Mouse (Mus musculus): ENCODE data around the gene Sytl2. TPM values are rescaled to one million over a fixed set of nuclear protein-coding genes. Genes with fewer than 3 reads are reported as not detected.

Gene Sytl2
- polyA plus RNA-seq, 1 experiment from 2014 or later, result 29.7 TPM

DNA sequence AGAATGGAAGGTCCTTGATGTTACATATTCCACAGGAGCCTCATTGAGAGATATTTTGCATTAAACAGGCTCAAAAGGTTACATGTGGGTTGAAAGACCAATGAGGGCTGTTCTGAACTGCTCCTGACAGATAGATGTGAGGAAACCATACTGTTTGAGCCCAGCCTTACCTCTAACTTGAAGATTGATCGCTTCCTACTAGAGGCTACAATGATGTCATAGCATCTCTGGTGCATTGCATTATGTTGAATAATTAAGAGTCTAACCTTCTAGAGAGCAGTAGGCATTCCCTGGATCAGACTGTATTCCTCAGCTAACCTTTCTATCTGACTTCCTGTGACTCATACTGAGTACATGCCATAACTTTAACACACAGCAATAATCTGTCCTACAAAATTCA, 17.4 kb downstream of the Sytl2 start:
- Histone ChIP-seq H3K27ac (replicated peaks; ENCODE audit: low read depth, low read length) (no peak overlapping the region), H3K27me3 (replicated peaks; ENCODE audit: control insufficient read depth, insufficient read depth, low read length) (no peaks in the 10 kb centered on the region), H3K36me3 (ENCODE audit: control insufficient read depth, insufficient read depth, low read length) (no peaks in the 10 kb centered on the region), H3K4me3 (ENCODE audit: low read depth, low read length) (no peak overlapping the region), H3K9ac (ENCODE audit: low read depth, low read length) (no peak overlapping the region), H3K4me2 (ENCODE audit: low read depth, low read length) (no peak overlapping the region), H3K9me3 (ENCODE audit: control insufficient read depth, low read length) (no peaks in the 10 kb centered on the region), H3K4me1 (ENCODE audit: control insufficient read depth, insufficient read depth, low read length) (no peaks in the 10 kb centered on the region)
- ATAC-seq (ENCODE audit: low read depth), result no peak
- 76% methylated on average over 1 of the region's 1 CpGs for WGBS
- no peak for DNase-seq (ENCODE audit: low spot score)

DNA sequence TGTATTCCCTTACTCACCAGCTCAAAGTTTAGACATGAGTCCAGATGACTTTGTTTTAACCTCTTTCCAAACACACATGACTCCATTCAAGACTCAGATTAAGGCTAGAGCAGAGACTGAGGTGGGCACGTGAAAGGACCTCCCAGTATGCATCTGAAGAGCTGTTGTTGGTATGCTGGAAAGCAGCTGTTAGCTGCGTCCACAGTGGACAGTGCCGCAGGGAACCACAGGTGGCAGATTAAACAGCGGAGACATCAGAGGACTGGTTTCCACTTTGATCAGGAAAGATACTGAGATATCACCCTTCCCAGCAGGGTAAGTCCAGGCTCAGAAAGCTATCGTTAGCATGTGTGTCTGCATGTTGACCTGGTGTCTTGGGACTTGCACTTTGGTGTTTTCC, 18.1 kb downstream of the Sytl2 start:
- WGBS, result 61% methylated on average over 5 of the region's 5 CpGs
- DNase-seq (ENCODE audit: low spot score) (no peak), ATAC-seq (ENCODE audit: low read depth) (no peak)
- Histone ChIP-seq H3K9ac (ENCODE audit: low read depth, low read length) (no peak overlapping the region), H3K4me2 (ENCODE audit: low read depth, low read length) (no peak overlapping the region), H3K36me3 (ENCODE audit: control insufficient read depth, insufficient read depth, low read length) (no peaks in the 10 kb centered on the region), H3K27ac (replicated peaks; ENCODE audit: low read depth, low read length) (no peak overlapping the region), H3K4me3 (ENCODE audit: low read depth, low read length) (no peak overlapping the region), H3K9me3 (ENCODE audit: control insufficient read depth, low read length) (no peaks in the 10 kb centered on the region), H3K4me1 (ENCODE audit: control insufficient read depth, insufficient read depth, low read length) (no peaks in the 10 kb centered on the region), H3K27me3 (replicated peaks; ENCODE audit: control insufficient read depth, insufficient read depth, low read length) (no peaks in the 10 kb centered on the region)

DNA sequence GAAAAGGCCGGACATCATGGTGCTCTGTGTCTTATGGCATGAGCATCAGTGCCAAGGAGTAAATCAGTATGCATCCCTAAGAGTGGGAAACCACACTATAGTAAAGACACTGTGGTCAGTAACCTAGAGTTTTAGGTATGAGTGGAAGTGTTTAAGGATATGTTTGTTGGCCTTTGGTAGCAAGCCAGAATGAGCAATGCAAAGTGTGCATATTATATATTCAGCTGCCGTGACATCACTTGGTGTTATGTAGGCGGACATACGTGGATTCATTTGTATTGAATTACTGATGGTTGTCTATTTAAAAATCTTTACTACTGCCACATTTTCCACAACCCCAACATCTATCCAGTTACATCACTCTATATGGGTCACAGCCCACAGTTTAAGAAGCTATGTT, 23.1 kb downstream of the Sytl2 start:
- 86% methylated on average over 4 of the region's 4 CpGs for WGBS
- Histone ChIP-seq H3K36me3 (ENCODE audit: control insufficient read depth, insufficient read depth, low read length) (no peaks in the 10 kb centered on the region), H3K27me3 (replicated peaks; ENCODE audit: control insufficient read depth, insufficient read depth, low read length) (no peaks in the 10 kb centered on the region), H3K27ac (replicated peaks; ENCODE audit: low read depth, low read length) (no peak overlapping the region), H3K9me3 (ENCODE audit: control insufficient read depth, low read length) (no peaks in the 10 kb centered on the region), H3K9ac (ENCODE audit: low read depth, low read length) (no peak overlapping the region), H3K4me1 (ENCODE audit: control insufficient read depth, insufficient read depth, low read length) (no peaks in the 10 kb centered on the region), H3K4me2 (ENCODE audit: low read depth, low read length) (no peak overlapping the region), H3K4me3 (ENCODE audit: low read depth, low read length) (no peak overlapping the region)
- no peak for DNase-seq (ENCODE audit: low spot score)
- ATAC-seq (ENCODE audit: low read depth), result no peak

DNA sequence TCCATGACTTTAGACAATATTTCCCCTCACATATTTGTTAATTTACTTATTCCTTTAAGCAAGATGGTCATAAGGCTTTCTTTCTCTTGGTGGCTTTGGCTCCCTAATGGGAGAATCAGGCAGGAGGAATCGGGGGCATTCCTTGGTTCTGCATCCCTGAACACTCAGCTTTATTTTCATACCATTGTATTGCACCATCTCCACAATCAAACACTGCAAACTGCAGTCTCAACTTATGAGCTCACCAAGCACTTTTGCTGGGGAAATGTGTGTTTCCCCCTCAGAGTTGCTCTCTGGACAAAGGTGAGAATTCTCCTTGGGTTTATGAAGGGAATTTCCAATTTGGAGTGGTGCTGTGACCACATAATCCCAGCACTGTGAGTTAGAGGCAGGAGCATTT, 28.1 kb downstream of the Sytl2 start:
- WGBS, result 79% methylated on average over 1 of the region's 1 CpGs
- DNase-seq (ENCODE audit: low spot score) (no peak), ATAC-seq (ENCODE audit: low read depth) (no peak)
- no peak overlapping the region for H3K4me3 ChIP-seq (ENCODE audit: low read depth, low read length)
- H3K9me3 ChIP-seq (ENCODE audit: control insufficient read depth, low read length), result no peaks in the 10 kb centered on the region
- no peak overlapping the region for H3K9ac ChIP-seq (ENCODE audit: low read depth, low read length)
- no peak overlapping the region for H3K4me2 ChIP-seq (ENCODE audit: low read depth, low read length)
- no peak overlapping the region for H3K27ac ChIP-seq (replicated peaks; ENCODE audit: low read depth, low read length)
- H3K4me1 ChIP-seq (ENCODE audit: control insufficient read depth, insufficient read depth, low read length), result no peaks in the 10 kb centered on the region
- no peaks in the 10 kb centered on the region for H3K36me3 ChIP-seq (ENCODE audit: control insufficient read depth, insufficient read depth, low read length)
- H3K27me3 ChIP-seq (replicated peaks; ENCODE audit: control insufficient read depth, insufficient read depth, low read length), result no peaks in the 10 kb centered on the region

DNA sequence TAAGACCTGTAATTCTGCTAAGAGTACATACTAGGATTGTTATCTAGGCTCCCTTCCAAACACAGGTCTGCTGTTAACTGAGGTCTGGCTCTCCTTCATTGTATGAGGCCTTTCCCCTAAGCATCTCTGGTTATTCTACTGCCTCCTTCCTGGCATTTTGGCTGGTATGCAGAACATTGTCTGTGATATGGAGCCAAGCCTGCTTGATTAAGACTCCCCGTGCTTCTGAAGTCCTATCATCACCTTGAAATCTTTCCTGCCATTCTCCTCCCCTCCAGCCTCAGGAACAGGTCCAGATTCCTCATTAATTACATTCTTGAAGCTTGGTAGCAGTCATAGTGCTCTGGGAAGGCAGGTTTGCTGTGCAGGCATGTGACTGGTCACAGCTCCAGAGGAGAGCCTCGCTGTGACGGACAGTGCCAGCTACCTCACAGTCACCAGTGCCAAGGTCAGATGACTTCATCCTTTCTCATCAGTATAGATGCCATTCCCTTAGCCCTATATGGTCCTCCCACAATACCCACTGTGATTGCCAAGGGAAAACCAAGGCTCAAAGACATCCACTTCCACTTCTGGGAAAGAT, 30.5 kb downstream of the Sytl2 start:
- Histone ChIP-seq H3K4me1 (ENCODE audit: control insufficient read depth, insufficient read depth, low read length) (no peaks in the 10 kb centered on the region), H3K27ac (replicated peaks; ENCODE audit: low read depth, low read length) (no peak overlapping the region)
- ATAC-seq (ENCODE audit: low read depth), result no peak

DNA sequence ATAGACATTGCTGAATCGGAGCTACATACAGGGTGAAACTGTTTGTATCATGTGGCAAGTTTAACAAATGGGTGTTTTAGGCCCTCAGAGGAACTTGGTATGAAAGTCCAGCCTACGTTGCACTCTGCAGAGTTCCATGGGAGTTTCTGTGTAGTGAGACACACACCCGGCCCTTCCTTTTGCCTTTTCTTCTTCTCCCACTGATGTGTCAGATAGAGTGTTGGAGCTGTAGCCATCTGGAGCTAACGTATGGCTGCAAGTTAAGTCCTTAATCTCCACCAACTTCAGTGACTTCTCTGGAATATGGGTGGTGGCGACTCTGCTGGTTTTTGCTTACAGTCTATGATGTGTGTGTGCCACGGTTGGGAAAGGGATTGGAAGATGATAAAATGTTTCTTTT, 32.3 kb downstream of the Sytl2 start:
- H3K4me2 ChIP-seq (ENCODE audit: low read depth, low read length), result no peak overlapping the region
- H3K4me3 ChIP-seq (ENCODE audit: low read depth, low read length), result no peak overlapping the region
- H3K27me3 ChIP-seq (replicated peaks; ENCODE audit: control insufficient read depth, insufficient read depth, low read length), result no peaks in the 10 kb centered on the region
- H3K9me3 ChIP-seq (ENCODE audit: control insufficient read depth, low read length), result no peaks in the 10 kb centered on the region
- no peaks in the 10 kb centered on the region for H3K4me1 ChIP-seq (ENCODE audit: control insufficient read depth, insufficient read depth, low read length)
- DNase-seq (ENCODE audit: low spot score) (no peak), ATAC-seq (ENCODE audit: low read depth) (no peak)
- 81% methylated on average over 6 of the region's 6 CpGs for WGBS
- no peak overlapping the region for H3K27ac ChIP-seq (replicated peaks; ENCODE audit: low read depth, low read length)
- no peaks in the 10 kb centered on the region for H3K36me3 ChIP-seq (ENCODE audit: control insufficient read depth, insufficient read depth, low read length)
- no peak overlapping the region for H3K9ac ChIP-seq (ENCODE audit: low read depth, low read length)

More for the DNA sequence above, 30.5 kb downstream of the Sytl2 start:
- no peak overlapping the region for H3K4me2 ChIP-seq (ENCODE audit: low read depth, low read length)
- H3K9ac ChIP-seq (ENCODE audit: low read depth, low read length), result no peak overlapping the region
- H3K27me3 ChIP-seq (replicated peaks; ENCODE audit: control insufficient read depth, insufficient read depth, low read length), result no peaks in the 10 kb centered on the region
- 83% methylated on average over 3 of the region's 3 CpGs for WGBS
- DNase-seq (ENCODE audit: low spot score), result no peak
- no peaks in the 10 kb centered on the region for H3K36me3 ChIP-seq (ENCODE audit: control insufficient read depth, insufficient read depth, low read length)
- no peak overlapping the region for H3K4me3 ChIP-seq (ENCODE audit: low read depth, low read length)
- no peaks in the 10 kb centered on the region for H3K9me3 ChIP-seq (ENCODE audit: control insufficient read depth, low read length)

DNA sequence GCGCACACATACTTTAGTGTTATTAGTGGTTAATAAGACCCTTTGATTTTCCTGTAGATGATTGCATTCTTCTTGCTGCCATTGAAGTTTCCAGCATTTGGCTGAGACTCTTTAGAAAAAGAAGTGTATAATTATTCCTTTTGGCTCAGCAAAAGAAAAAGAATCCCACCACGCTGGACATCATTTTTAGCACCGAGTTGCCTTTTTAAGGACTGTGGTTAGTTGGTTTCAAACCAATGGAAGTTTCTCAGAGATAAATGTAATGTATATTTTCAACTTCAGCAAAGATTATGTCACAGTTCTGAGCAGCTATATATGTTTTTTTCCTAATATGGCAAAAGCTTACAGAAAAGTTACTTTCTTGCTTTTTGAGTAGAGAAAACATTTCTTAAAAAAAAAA, 32.8 kb downstream of the Sytl2 start:
- no peak overlapping the region for H3K27ac ChIP-seq (replicated peaks; ENCODE audit: low read depth, low read length)
- no peak overlapping the region for H3K4me2 ChIP-seq (ENCODE audit: low read depth, low read length)
- H3K36me3 ChIP-seq (ENCODE audit: control insufficient read depth, insufficient read depth, low read length), result no peaks in the 10 kb centered on the region
- 82% methylated on average over 3 of the region's 3 CpGs for WGBS
- ATAC-seq (ENCODE audit: low read depth) (no peak), DNase-seq (ENCODE audit: low spot score) (peak; percentile 13)
- H3K27me3 ChIP-seq (replicated peaks; ENCODE audit: control insufficient read depth, insufficient read depth, low read length), result no peaks in the 10 kb centered on the region
- no peaks in the 10 kb centered on the region for H3K9me3 ChIP-seq (ENCODE audit: control insufficient read depth, low read length)
- H3K9ac ChIP-seq (ENCODE audit: low read depth, low read length), result no peak overlapping the region
- no peak overlapping the region for H3K4me3 ChIP-seq (ENCODE audit: low read depth, low read length)
- no peaks in the 10 kb centered on the region for H3K4me1 ChIP-seq (ENCODE audit: control insufficient read depth, insufficient read depth, low read length)

DNA sequence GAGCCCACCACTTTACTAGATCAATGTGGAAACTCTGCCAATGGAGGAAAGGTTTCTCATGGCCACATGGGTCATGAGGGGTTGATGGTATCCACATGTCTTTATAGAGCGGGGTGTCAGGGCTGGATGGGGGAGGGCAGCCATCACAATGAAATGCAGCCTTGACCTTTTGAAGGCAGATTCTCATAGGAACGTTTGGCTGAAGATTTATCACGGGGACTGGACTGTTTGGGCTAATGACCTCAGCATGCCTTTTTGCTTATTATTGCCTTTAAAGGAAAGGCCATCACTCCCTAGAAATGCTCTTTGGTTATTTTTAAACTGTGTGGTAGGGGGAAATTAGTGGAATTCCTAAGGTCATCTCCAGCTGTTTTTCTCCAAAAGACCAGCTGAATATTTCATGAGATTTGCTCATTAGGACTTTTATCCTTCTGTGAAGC, 33.7 kb downstream of the Sytl2 start:
- DNase-seq (ENCODE audit: low spot score) (no peak), ATAC-seq (ENCODE audit: low read depth) (no peak)
- Histone ChIP-seq H3K27me3 (replicated peaks; ENCODE audit: control insufficient read depth, insufficient read depth, low read length) (no peaks in the 10 kb centered on the region), H3K36me3 (ENCODE audit: control insufficient read depth, insufficient read depth, low read length) (no peaks in the 10 kb centered on the region), H3K4me3 (ENCODE audit: low read depth, low read length) (no peak overlapping the region), H3K4me1 (ENCODE audit: control insufficient read depth, insufficient read depth, low read length) (no peaks in the 10 kb centered on the region), H3K27ac (replicated peaks; ENCODE audit: low read depth, low read length) (no peak overlapping the region), H3K4me2 (ENCODE audit: low read depth, low read length) (no peak overlapping the region), H3K9ac (ENCODE audit: low read depth, low read length) (no peak overlapping the region), H3K9me3 (ENCODE audit: control insufficient read depth, low read length) (no peaks in the 10 kb centered on the region)
- 48% methylated on average over 3 of the region's 3 CpGs for WGBS

DNA sequence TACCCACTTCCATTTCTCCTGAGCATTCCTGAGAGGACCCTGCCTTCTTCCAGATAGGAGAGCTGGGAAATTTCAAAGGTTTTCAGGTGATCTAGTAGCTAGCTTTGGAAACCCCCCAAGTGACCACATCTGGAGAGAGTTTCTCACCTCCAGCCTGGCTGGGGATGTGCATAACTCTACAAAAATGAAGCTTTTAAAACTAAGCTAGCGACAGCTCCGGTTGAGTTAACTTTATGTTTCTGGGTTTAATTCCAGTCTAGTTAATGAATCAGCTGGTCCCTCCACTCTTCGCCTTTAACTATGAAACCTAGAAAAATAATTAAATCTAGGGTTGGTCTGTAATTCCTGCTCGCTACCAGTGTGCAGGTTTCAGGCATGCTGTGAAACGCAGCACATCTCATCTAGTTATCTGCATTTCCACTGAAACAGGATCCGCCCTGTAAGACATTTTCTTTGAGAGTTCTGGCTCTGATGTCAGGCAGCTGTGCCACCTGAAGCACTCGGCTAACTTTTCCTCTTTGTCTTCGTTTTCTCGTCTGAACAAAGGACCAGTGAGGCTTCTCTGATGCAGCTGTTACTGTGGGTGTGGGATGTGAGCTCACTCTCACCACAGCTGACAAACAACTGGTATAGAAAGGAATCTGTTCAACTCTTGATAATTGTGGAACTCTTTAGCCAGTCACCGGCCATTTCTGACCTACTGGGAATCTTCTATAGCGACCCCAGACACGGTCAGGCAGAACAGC, 39.3 kb downstream of the Sytl2 start:
- 53% methylated on average over 12 of the region's 12 CpGs for WGBS
- peak; percentile 80; the same call in 1 of the 2 replicates for ATAC-seq (ENCODE audit: low read depth)
- DNase-seq (ENCODE audit: low spot score), result peak; percentile 71

More for the DNA sequence above, 39.3 kb downstream of the Sytl2 start:
- Histone ChIP-seq H3K36me3 (ENCODE audit: control insufficient read depth, insufficient read depth, low read length) (no peaks in the 10 kb centered on the region), H3K27me3 (replicated peaks; ENCODE audit: control insufficient read depth, insufficient read depth, low read length) (no peaks in the 10 kb centered on the region), H3K4me1 (ENCODE audit: control insufficient read depth, insufficient read depth, low read length) (no peaks in the 10 kb centered on the region), H3K9me3 (ENCODE audit: control insufficient read depth, low read length) (no peaks in the 10 kb centered on the region), H3K27ac (replicated peaks; ENCODE audit: low read depth, low read length) (no peak overlapping the region), H3K4me3 (ENCODE audit: low read depth, low read length) (no peak overlapping the region), H3K4me2 (ENCODE audit: low read depth, low read length) (no peak overlapping the region), H3K9ac (ENCODE audit: low read depth, low read length) (no peak overlapping the region)
